Mouse (Mus musculus) brain, embryonic 14.5 days (tissue): ENCODE data around the gene Anapc5. TPM values are rescaled to one million over a fixed set of nuclear protein-coding genes. Genes with fewer than 3 reads are reported as not detected.
A peak's percentile ranks its signal among the peaks of the same experiment; 100 is the strongest.

ENCODE experiments used
- DNase-seq: peaks from one replicate; pipeline ENCODE4 v3.0.0-alpha.2; 2011; ENCODE audit warnings: low read depth
- CTCF ChIP-seq: fragments of 200-500 bp; IDR thresholded peaks from 2 replicates; pipeline ENCODE4 v1.5.1; 2012; ENCODE audit warnings: inconsistent platforms, mild to moderate bottlenecking, moderate library complexity, borderline replicate concordance; ENCODE audit not compliant: insufficient read depth, insufficient read length; ENCODE audit errors: extremely low read depth
- POLR2A ChIP-seq: fragments of 200-500 bp; IDR thresholded peaks from 2 replicates; pipeline ENCODE4 v1.6.1; 2012; ENCODE audit warnings: mild to moderate bottlenecking, inconsistent platforms, borderline replicate concordance; ENCODE audit not compliant: poor library complexity, insufficient read depth, insufficient read length, severe bottlenecking; ENCODE audit errors: extremely low read depth
- polyA plus RNA-seq: library from polyadenylated mRNA; depleted of rRNA; stranded (reverse); fragments of >200 nt; gene quantifications from 2 replicates; pipeline ENCODE4 v1.2.3, GENCODE M21; 2012; rRNA removed

Anapc5 gene
- polyA plus RNA-seq = 621 and 683 TPM in 2 replicates

DNA sequence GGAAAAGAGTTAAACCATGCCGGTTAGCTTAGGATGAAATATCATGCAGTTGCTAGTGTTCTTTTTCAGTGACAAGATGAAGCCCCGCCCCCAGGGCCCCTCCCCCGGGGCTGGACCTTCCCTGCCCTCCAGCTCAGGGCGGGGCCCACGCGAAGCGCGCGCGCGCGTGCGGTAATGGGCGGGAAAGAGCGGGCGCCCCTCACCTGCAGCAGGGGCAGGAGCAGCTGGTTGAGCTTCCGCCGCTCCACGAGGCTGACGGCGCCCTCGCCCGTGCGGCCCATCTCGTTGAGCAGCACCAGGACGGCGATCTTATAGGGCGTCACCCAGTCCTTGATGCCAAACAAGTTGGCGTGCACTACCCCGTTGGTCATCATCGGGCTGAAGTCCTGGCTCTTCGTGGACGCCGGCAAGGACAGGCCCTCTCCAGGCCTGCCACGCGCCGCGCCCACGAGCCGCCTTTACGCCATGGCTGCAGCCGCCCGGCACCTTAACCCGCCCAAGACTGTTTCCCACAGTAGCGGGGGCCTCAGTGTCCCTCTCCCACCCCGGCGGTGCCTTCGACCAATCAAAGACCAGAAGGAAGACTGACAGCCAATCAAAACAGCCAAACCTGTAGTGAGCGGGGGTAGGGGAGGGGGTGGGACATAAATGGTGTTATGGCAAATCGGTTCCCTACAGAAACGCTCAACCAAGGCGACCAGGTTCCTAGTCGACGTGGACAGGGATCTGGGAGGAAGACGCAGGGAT lies at the start of gene Anapc5:
Gene Anapc5, minus strand, starts transcription at position 563 of the 747 bp plus-strand sequence.
- TF ChIP-seq POLR2A = peak; percentile 76
- no peak for TF ChIP-seq CTCF
- DNase-seq = peak; percentile 99

DNA sequence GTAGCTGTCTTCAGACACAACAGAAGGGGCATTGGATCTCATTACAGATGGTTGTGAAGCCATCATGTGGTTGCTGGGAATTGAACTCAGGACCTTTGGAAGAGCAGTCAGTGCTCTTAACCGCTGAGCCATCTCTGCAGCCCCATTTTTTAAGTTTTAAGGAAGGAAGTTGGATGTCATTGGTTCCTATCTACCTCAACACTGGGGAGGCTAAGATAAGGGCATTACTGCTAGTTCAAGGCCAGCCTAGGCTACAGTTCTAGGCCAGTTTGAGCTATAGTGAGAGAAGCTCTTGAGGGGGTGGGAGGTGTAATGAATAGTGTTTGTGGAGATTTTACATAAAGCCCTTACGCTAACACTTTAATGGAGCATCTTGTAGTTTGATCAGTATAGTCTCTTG lies 41.9 kb upstream of the Anapc5 start:
- no peak for TF ChIP-seq CTCF
- no peak for TF ChIP-seq POLR2A
- no peak for DNase-seq

DNA sequence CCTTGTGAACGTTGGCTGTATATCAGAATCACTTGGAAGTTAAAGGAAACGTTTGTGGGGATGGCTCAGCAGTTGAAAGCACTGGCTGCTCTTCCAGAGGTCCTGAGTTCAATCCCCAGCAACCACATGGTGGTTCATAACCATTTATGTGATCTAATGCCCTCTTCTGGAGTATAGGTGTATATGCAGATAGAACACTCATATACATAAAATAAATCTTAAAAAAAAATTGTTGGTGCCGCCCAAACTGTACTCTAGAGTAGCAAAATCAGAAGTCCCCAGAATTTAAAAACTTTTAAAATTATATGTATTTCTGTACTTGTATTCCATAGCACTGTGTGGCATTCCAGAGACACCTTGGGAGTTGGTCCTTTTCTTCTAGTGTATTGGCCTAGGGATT lies 34.7 kb upstream of the Anapc5 start:
- no peak for DNase-seq
- no peak for TF ChIP-seq CTCF
- no peak for TF ChIP-seq POLR2A

DNA sequence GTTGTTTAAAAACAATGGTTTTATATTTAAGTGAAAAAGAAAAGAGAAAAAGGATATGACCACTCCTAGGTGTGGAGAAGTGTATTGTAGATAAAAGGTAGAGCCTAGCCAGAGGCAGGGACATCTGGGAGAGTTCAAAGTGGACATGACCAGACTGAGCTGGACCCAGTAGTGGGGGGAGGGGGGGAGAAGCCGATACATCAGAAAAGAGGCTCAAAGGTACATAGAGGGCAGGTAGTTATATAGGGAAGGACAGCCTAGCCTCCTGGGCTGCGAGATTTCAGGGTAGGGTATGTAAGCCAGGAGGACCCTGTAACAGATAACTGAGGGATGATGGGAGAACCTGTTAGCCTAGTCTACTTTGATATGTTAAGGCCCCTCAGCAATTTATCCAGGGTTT lies 31.5 kb upstream of the Anapc5 start:
- TF ChIP-seq CTCF = no peak
- TF ChIP-seq POLR2A = no peak
- DNase-seq = no peak

DNA sequence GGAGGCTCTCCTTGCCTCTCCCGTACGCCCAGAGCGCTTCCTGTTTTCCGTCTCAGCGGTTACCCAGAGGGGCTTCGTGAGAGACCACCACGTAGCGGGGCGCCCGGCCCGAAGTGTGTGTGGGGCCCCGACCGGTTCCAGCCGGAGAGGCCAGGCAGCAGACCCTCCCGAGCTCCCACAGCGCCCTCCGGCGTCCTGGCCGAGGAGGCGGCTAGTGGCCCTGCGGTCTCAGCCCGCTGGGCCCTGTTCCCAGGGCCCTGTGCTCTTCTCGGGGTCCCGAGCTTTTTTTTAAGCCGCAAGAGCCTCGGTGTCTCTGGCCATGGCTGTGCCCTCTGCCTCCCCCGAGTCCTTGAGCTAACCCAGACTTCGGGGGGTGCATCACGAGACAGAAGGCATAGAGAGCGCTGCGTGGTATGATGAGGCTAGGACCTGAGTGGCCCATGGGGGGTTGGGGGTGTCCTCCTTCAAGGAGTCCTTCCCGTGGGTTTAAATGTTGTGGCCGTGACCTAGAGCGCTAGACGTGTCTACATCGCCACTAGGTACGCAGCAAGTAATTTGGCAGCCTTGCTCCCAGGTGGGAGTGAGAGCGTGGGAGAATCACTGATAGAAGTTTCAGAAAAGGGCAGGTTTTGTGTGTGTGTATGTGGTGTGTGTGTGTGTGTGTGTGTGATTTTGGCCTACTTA lies 29.3 kb upstream of the Anapc5 start:
- TF ChIP-seq CTCF (peak; percentile 28; the same call in 1 of the 2 replicates), POLR2A (no peak)
- no peak for DNase-seq

DNA sequence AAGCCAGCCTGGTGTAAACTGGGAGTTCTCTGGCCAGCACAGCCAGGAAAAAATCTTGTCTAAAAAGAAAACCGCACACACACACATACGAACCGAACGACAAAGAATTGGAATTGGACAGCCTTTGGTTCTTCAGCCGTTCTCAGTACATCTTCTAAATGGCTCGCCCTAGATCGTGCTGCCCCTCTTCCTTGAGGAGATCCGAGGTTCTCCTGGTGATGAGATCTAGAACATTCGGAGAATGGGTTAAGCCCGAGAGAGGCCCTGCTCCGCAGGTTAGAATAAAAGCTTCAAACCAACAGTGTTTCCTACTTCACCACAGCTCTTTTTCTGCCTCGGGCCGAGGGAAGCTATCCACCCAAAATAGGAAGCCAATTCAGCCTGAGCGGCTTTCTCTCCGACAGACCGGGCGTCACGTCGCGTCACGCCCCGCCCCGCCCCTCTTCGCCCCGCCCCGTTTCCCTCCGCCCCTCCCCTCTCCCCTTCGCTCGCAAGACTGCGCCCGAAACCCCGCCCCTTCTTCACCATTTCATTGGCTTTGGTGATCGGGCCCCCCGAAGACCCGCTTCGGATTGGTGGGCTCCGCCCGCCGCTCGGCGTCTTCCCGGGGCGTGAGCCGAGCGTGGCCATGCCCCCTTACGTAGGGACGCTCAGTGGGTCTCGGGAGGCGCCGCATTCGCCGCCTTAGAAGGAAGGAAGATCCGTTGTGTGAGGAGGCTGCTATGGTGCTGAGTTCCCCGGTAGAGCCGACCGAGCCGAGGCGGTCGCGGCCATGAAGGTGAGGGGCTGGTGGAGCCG lies 28.6 kb upstream of the Anapc5 start, which contains the start of gene Rnf34:
Gene Rnf34, plus strand, starts transcription at position 528 of the 798 bp plus-strand sequence.
- peak; percentile 100 for DNase-seq
- TF ChIP-seq CTCF = no peak
- TF ChIP-seq POLR2A = peak; percentile 86; the same call in 1 of the 2 replicates

DNA sequence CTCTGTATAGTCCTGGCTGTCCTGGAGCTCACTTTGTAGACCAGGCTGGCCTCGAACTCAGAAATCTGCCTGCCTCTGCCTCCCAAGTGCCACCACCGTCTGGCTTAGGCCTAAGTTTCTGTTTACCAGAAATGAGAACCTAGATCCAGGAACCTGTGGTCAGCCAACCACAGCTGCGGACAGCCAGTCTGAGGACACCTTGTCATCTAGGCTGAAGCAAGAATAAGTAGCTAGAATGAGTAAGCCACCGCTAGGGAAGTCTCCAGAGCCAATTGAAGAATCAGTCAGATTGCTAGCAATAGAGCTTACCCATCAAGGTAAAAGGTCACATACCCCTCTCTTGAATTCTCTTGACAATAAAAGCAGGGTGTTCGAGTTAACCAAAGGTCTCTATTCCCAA lies 22.7 kb upstream of the Anapc5 start:
- TF ChIP-seq CTCF (no peak), POLR2A (no peak)
- DNase-seq = no peak

DNA sequence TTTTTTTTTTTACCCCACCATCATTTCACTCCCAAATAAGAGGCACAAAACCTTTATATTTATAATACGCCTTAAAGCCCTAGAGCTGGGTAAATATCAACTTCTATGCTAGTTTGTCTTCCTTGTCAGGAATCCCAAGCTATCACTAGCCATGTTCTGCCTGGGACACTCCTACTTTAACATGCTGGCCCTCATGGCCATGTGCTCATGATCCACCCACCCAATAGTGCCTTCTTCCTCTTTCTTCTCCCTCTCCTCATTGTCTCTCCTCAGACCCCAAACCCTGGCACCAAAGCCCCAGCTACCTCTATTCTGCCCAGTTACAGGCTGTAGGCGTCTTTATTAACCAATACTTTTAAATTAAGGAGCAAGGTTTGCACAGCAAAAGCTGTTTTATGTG lies 20.0 kb upstream of the Anapc5 start:
- no peak for DNase-seq
- TF ChIP-seq CTCF = no peak
- no peak for TF ChIP-seq POLR2A

DNA sequence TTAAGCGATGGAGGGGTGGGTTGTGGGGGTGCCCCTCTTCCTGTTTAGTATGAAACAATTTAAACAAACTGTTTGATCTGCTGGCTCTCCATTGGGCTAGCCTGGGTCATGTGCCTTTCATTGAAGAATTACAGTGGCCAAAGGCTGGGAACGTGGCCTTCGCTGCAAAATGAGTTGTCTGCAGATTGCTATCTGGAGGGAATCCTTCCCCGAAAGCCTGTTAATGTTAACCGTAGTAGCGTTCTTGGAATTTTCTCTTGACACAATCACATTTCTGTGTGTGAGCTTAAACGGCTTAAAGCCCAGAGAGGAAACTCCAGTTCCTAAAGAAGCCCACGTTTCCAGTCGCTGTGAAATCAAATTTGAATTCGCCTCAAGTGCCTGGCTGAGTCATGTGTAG lies 11.9 kb upstream of the Anapc5 start:
- TF ChIP-seq POLR2A (no peak), CTCF (no peak)
- DNase-seq = no peak

DNA sequence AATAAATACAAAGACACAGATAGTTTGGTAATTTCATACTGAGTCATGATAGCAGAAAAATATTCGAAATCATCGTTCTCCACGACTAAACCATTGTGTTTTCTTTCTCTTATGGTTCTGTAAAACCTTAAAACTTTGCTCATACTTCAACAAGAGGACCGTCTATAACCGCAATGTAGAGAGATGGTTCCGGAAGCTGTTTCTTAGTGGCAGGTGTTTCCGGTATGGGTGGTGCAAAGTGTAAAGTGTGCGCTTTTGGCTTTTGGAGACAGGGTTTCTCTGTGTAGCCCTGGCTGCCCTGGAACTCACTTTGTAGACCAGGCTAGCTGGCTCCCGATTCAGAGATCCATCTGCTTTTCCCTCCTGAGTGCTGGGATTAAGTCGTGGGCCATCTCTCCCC lies 11.4 kb upstream of the Anapc5 start:
- TF ChIP-seq CTCF (no peak), POLR2A (no peak)
- no peak for DNase-seq

DNA sequence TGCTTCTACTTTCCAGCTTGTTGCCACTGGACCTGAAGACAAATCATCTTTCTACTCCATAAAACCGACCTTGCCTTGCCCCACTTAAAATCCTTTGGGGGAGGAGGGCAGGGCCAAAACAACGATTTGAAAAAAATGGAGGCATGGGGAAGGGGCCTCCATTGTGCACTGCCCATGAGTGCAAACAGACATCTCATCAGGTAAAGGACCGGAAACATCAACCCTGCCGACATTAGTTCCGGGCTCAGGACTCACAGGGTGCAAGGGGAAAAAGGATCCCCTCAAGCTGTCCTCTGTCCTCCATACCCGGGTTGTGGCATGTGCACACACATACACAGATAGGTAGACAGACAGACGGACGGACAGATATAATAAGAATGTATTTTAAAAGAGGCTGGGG lies 4.0 kb upstream of the Anapc5 start:
- no peak for TF ChIP-seq CTCF
- no peak for TF ChIP-seq POLR2A
- no peak for DNase-seq
